Mouse (Mus musculus): ENCODE measurements around the gene Rab8b. TPM values are rescaled to one million over a fixed set of nuclear protein-coding genes. Genes with fewer than 3 reads are reported as not detected.

Rab8b gene
- total and polyA plus RNA-seq, 2 experiments = 1.4 to 4.1 TPM

DNA sequence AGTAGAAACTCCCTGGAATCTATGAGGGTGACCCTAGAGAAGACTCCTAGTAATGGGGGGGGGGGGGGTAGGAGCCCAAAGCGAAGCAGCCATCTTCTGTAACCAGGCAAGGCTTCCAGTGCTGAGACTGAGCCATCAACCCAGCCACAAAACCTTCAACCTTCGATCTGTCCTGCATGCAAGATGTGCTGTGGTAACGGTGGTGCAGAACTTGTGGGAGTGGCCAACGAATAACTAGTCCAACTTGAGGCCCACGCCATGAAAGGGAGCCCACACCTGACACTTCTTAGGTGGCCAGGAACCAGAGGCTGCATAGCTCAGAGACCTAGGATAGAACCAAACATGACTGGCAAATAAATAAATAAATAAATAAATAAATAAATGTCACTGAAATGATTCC, 8.8 kb downstream of the Rab8b start:
- DNase-seq (ENCODE audit: extremely low read depth, low read depth, low spot score) = no peak
- H3K79me2 ChIP-seq (ENCODE audit: control insufficient read depth, insufficient read depth, low read length) = peaks cover 5% of the 10 kb centered on the region; the same call in 1 of the 2 replicates
- H3K27me3 ChIP-seq (ENCODE audit: control insufficient read depth, insufficient read depth, low read length) = no peaks in the 10 kb centered on the region
- H3K36me3 ChIP-seq (ENCODE audit: control insufficient read depth, insufficient read depth, low read length) = no peaks in the 10 kb centered on the region
- no peak overlapping the region for H3K4me3 ChIP-seq (ENCODE audit: insufficient read depth, low read depth, low read length)
- TF ChIP-seq POLR2A (IDR thresholded peaks at IDR 0.05; ENCODE audit: extremely low read depth, insufficient read depth, low read length) = no peak
- no peak for TF ChIP-seq CTCF (IDR thresholded peaks at IDR 0.05; ENCODE audit: low read depth, low read length)
- no peak overlapping the region for H3K9ac ChIP-seq (ENCODE audit: low read depth, low read length)
- H3K27ac ChIP-seq (replicated peaks; ENCODE audit: insufficient read depth, low read depth, low read length) = no peak overlapping the region
- H3K4me1 ChIP-seq (ENCODE audit: control insufficient read depth, insufficient read depth, low read length) = no peaks in the 10 kb centered on the region
- 92% methylated on average over 5 of the region's 5 CpGs for WGBS

DNA sequence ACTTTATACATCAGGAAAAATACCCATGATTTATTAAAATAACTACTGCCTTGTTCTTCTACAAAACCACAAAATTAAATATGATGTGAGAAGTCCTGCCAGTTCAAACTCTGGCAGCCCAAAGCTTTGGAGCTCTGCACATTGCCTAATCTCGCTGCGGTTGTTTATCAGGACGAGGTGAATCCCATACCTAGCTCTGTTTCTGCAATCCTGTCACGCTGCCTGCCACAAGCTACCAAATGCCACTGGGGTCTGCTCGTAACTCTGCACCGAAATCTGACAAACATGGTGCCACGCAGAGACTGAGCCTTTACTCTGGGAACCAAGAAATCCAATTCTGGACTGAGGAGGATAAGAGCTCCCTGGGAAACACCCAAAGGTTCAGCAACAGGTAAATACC, 9.6 kb downstream of the Rab8b start:
- Histone ChIP-seq H3K4me3 (ENCODE audit: insufficient read depth, low read depth, low read length) (no peak overlapping the region), H3K27me3 (ENCODE audit: control insufficient read depth, insufficient read depth, low read length) (no peaks in the 10 kb centered on the region), H3K4me1 (ENCODE audit: control insufficient read depth, insufficient read depth, low read length) (no peaks in the 10 kb centered on the region), H3K36me3 (ENCODE audit: control insufficient read depth, insufficient read depth, low read length) (no peaks in the 10 kb centered on the region), H3K79me2 (ENCODE audit: control insufficient read depth, insufficient read depth, low read length) (peaks cover 5% of the 10 kb centered on the region; the same call in 1 of the 2 replicates), H3K9ac (ENCODE audit: low read depth, low read length) (no peak overlapping the region), H3K27ac (replicated peaks; ENCODE audit: insufficient read depth, low read depth, low read length) (no peak overlapping the region)
- no peak for DNase-seq (ENCODE audit: extremely low read depth, low read depth, low spot score)
- 42% methylated on average over 7 of the region's 7 CpGs for WGBS
- no peak for TF ChIP-seq CTCF (IDR thresholded peaks at IDR 0.05; ENCODE audit: low read depth, low read length)
- TF ChIP-seq POLR2A (IDR thresholded peaks at IDR 0.05; ENCODE audit: extremely low read depth, insufficient read depth, low read length) = no peak

DNA sequence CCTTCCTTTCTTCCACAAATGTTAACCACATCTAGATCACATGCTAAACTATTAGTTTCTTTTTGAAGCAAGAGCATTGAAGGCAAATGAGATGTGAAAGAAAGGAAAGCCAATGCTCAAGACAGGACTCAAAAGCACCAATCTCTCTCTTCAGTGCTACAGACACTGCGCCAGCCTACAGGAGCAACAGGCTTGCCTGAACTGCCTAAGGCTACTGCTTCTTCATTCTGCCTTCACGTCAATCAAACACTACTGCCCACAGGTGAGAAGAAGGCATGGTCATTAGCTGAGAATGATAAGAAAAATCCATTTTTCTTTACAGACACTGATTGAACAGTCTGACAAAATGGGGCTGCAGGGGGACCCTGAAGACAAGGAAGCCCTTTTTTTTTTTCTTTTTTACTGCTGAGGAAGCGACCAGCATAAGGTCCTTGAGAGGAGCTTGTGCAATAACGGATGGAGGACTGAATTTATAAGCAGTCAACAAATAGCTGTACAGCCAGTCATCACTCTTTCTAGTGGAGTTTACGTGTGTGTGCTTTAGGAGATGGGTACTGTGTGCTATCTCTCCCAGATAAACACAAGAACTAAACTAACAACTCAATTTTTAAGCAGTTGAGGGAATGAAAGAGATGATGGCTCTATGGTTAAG, 11.6 kb downstream of the Rab8b start:
- Histone ChIP-seq H3K27me3 (ENCODE audit: control insufficient read depth, insufficient read depth, low read length) (no peaks in the 10 kb centered on the region), H3K79me2 (ENCODE audit: control insufficient read depth, insufficient read depth, low read length) (peaks cover 4% of the 10 kb centered on the region; the same call in 1 of the 2 replicates), H3K4me1 (ENCODE audit: control insufficient read depth, insufficient read depth, low read length) (no peaks in the 10 kb centered on the region), H3K27ac (replicated peaks; ENCODE audit: insufficient read depth, low read depth, low read length) (no peak overlapping the region), H3K36me3 (ENCODE audit: control insufficient read depth, insufficient read depth, low read length) (no peaks in the 10 kb centered on the region), H3K4me3 (ENCODE audit: insufficient read depth, low read depth, low read length) (no peak overlapping the region), H3K9ac (ENCODE audit: low read depth, low read length) (no peak overlapping the region)
- no peak for TF ChIP-seq POLR2A (IDR thresholded peaks at IDR 0.05; ENCODE audit: extremely low read depth, insufficient read depth, low read length)
- no peak for TF ChIP-seq CTCF (IDR thresholded peaks at IDR 0.05; ENCODE audit: low read depth, low read length)
- 80% methylated on average over 5 of the region's 5 CpGs for WGBS
- DNase-seq (ENCODE audit: extremely low read depth, low read depth, low spot score) = no peak

DNA sequence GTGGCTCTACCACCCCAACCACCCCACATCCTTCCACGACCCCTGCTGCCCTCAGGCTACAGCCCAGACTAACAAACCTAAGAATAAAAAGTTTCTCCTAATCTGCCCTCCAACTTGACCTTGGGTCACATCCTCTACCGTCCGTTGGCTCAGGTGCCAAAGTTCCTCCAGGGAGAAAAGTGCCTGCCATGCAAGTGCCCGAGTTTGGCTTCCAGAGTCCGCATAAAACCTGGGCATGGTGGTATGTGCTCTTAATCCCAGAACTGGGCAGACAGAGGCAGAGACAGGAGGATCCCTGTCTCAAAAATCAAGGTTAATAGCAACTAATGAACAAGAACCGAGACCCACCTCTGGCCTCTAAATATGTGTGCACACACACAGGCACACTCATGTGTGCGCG, 12.4 kb downstream of the Rab8b start:
- WGBS = 83% methylated on average over 8 of the region's 8 CpGs
- no peaks in the 10 kb centered on the region for H3K4me1 ChIP-seq (ENCODE audit: control insufficient read depth, insufficient read depth, low read length)

DNA sequence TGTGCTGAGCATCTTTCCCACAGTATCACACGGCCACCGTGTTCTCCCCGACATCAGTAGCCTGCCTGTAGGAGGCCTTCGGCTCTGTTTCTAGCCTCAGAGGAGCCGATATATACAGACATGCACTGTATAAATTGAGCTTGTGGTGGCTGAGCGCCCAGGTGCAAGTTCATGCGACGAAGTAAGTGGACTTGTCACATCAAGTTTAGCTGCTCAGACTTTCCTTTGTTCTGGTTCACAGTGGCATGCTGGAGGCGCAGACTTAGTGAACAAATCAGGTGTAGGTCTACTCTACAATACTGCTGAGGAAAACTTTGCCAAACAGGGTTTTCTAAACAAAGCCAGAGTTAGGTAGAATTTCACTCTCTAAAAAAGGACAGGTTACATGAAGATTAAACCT, 13.5 kb downstream of the Rab8b start:
- peaks cover 2% of the 10 kb centered on the region; the same call in 1 of the 2 replicates for H3K79me2 ChIP-seq (ENCODE audit: control insufficient read depth, insufficient read depth, low read length)
- H3K27me3 ChIP-seq (ENCODE audit: control insufficient read depth, insufficient read depth, low read length) = no peaks in the 10 kb centered on the region
- H3K36me3 ChIP-seq (ENCODE audit: control insufficient read depth, insufficient read depth, low read length) = no peaks in the 10 kb centered on the region
- TF ChIP-seq CTCF (IDR thresholded peaks at IDR 0.05; ENCODE audit: low read depth, low read length) (no peak), POLR2A (IDR thresholded peaks at IDR 0.05; ENCODE audit: extremely low read depth, insufficient read depth, low read length) (no peak)
- no peaks in the 10 kb centered on the region for H3K4me1 ChIP-seq (ENCODE audit: control insufficient read depth, insufficient read depth, low read length)
- H3K9ac ChIP-seq (ENCODE audit: low read depth, low read length) = no peak overlapping the region
- 82% methylated on average over 9 of the region's 9 CpGs for WGBS
- H3K27ac ChIP-seq (replicated peaks; ENCODE audit: insufficient read depth, low read depth, low read length) = no peak overlapping the region
- H3K4me3 ChIP-seq (ENCODE audit: insufficient read depth, low read depth, low read length) = no peak overlapping the region
- no peak for DNase-seq (ENCODE audit: extremely low read depth, low read depth, low spot score)

More for the DNA sequence above, 12.4 kb downstream of the Rab8b start:
- no peak for DNase-seq (ENCODE audit: extremely low read depth, low read depth, low spot score)
- Histone ChIP-seq H3K79me2 (ENCODE audit: control insufficient read depth, insufficient read depth, low read length) (peaks cover 2% of the 10 kb centered on the region; the same call in 1 of the 2 replicates), H3K36me3 (ENCODE audit: control insufficient read depth, insufficient read depth, low read length) (no peaks in the 10 kb centered on the region), H3K27ac (replicated peaks; ENCODE audit: insufficient read depth, low read depth, low read length) (no peak overlapping the region), H3K27me3 (ENCODE audit: control insufficient read depth, insufficient read depth, low read length) (no peaks in the 10 kb centered on the region), H3K4me3 (ENCODE audit: insufficient read depth, low read depth, low read length) (no peak overlapping the region), H3K9ac (ENCODE audit: low read depth, low read length) (no peak overlapping the region)
- TF ChIP-seq POLR2A (IDR thresholded peaks at IDR 0.05; ENCODE audit: extremely low read depth, insufficient read depth, low read length) (no peak), CTCF (IDR thresholded peaks at IDR 0.05; ENCODE audit: low read depth, low read length) (no peak)

DNA sequence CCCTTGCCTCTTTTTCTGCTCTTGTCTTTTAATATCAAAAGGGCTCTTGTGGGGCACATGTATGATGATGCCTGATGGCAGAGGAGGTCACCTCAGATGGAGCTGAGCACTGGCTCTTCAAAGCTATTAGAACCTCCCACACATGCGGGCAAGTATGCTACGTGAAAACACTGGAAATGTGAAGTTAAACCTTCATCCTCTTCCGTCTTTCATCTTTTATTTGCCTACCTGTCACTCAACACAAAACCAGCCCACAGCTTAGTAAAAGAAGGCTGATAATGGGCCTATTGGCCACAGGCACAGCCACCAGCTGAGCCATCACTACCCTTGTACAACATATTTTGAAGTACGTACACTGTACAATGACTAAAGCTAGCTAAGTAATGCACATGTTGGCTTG, 20.0 kb downstream of the Rab8b start:
- no peak for DNase-seq (ENCODE audit: extremely low read depth, low read depth, low spot score)
- Histone ChIP-seq H3K9ac (ENCODE audit: low read depth, low read length) (no peak overlapping the region), H3K79me2 (ENCODE audit: control insufficient read depth, insufficient read depth, low read length) (no peaks in the 10 kb centered on the region), H3K27me3 (ENCODE audit: control insufficient read depth, insufficient read depth, low read length) (no peaks in the 10 kb centered on the region), H3K27ac (replicated peaks; ENCODE audit: insufficient read depth, low read depth, low read length) (no peak overlapping the region), H3K4me3 (ENCODE audit: insufficient read depth, low read depth, low read length) (no peak overlapping the region), H3K4me1 (ENCODE audit: control insufficient read depth, insufficient read depth, low read length) (no peaks in the 10 kb centered on the region), H3K36me3 (ENCODE audit: control insufficient read depth, insufficient read depth, low read length) (no peaks in the 10 kb centered on the region)
- TF ChIP-seq CTCF (IDR thresholded peaks at IDR 0.05; ENCODE audit: low read depth, low read length) (no peak), POLR2A (IDR thresholded peaks at IDR 0.05; ENCODE audit: extremely low read depth, insufficient read depth, low read length) (no peak)
- 88% methylated on average over 4 of the region's 4 CpGs for WGBS

All from liver, adult 2 months (tissue).